Mouse (Mus musculus) hematopoietic stem cell, adult 5-6 weeks (primary cell): ENCODE data around the gene Rpl26. TPM values are rescaled to one million over a fixed set of nuclear protein-coding genes. Genes with fewer than 3 reads are reported as not detected.

ENCODE experiments used
- ATAC-seq, 2 experiments: fragments of 125-278 bp in 1 of 2; replicated peaks in 1 of 2; 2 replicates each; pipeline ENCODE4 v1.8.0; 2016 to 2017; ENCODE audit warnings: inconsistent platforms in 2 of 2, mild to moderate bottlenecking in 2 of 2, moderate number of reproducible peaks in 2 of 2, low read depth in 1 of 2, moderate TSS enrichment in 1 of 2; ENCODE audit not compliant: low FRiP score in 2 of 2, poor library complexity in 2 of 2, severe bottlenecking in 2 of 2, insufficient read depth in 1 of 2, low TSS enrichment in 1 of 2
- total RNA-seq: library from RNA; stranded (forward); fragments of 172-1452, 232-1000 nt; gene quantifications from 2 replicates; pipeline ENCODE4 v1.2.3, GENCODE M21; 2017

Rpl26 gene
- total RNA-seq, 1 experiment from 2014 or later = 7,582 TPM

- ATAC-seq = no peak
Observed at GRCm38 (mm10) chr11:68883843-68884242, 17.5 kb upstream of the Rpl26 start.

- ATAC-seq = no peak
Observed at GRCm38 (mm10) chr11:68884368-68884767, 17.0 kb upstream of the Rpl26 start.

- no peak for ATAC-seq
Observed at GRCm38 (mm10) chr11:68886091-68886490, 15.3 kb upstream of the Rpl26 start.

GRCm38 (mm10) chr11:68888253-68888652 lies 13.1 kb upstream of the Rpl26 start, which contains the start of gene Rnf222:
Rnf222 (plus strand) TSS chr11:68888553.
- ATAC-seq = no peak

GRCm38 (mm10) chr11:68888653-68889052 lies 12.7 kb upstream of the Rpl26 start:
- no peak for ATAC-seq

GRCm38 (mm10) chr11:68890625-68891024 lies 10.8 kb upstream of the Rpl26 start:
- ATAC-seq = no peak

- no peak; a peak in 1 of 4 replicates for ATAC-seq
Observed at GRCm38 (mm10) chr11:68891823-68892222, 9.6 kb upstream of the Rpl26 start.

- no peak for ATAC-seq
Observed at GRCm38 (mm10) chr11:68892233-68892832, 9.1 kb upstream of the Rpl26 start.

GRCm38 (mm10) chr11:68893911-68894464 lies 7.4 kb upstream of the Rpl26 start:
- ATAC-seq = no peak

- ATAC-seq = no peak
Observed at GRCm38 (mm10) chr11:68896247-68896646, 5.1 kb upstream of the Rpl26 start.

- ATAC-seq = peak; percentile 24 to 28; a peak in 1 of 4 replicates
Observed at GRCm38 (mm10) chr11:68897120-68897519, 4.3 kb upstream of the Rpl26 start.

GRCm38 (mm10) chr11:68897838-68898237 lies 3.5 kb upstream of the Rpl26 start:
- no peak for ATAC-seq

GRCm38 (mm10) chr11:68898790-68899189 lies 2.6 kb upstream of the Rpl26 start:
- no peak for ATAC-seq

GRCm38 (mm10) chr11:68899815-68900214 lies 1.6 kb upstream of the Rpl26 start:
- no peak for ATAC-seq

- ATAC-seq = no peak
Observed at GRCm38 (mm10) chr11:68900519-68901350, 648 bp upstream of the Rpl26 start.

- no peak for ATAC-seq
Observed at GRCm38 (mm10) chr11:68902047-68902364, 623 bp downstream of the Rpl26 start.

GRCm38 (mm10) chr11:68902367-68902766 lies 984 bp downstream of the Rpl26 start:
- no peak for ATAC-seq

- ATAC-seq = no peak
Observed at GRCm38 (mm10) chr11:68902823-68903222, 1.4 kb downstream of the Rpl26 start.
